Mouse (Mus musculus): ENCODE results near the gene Faf1. TPM values are rescaled to one million over a fixed set of nuclear protein-coding genes. Genes with fewer than 3 reads are reported as not detected.

Faf1 gene
- total RNA-seq, 2 experiments from 2014 or later = 24.9 to 27.2 TPM

DNA sequence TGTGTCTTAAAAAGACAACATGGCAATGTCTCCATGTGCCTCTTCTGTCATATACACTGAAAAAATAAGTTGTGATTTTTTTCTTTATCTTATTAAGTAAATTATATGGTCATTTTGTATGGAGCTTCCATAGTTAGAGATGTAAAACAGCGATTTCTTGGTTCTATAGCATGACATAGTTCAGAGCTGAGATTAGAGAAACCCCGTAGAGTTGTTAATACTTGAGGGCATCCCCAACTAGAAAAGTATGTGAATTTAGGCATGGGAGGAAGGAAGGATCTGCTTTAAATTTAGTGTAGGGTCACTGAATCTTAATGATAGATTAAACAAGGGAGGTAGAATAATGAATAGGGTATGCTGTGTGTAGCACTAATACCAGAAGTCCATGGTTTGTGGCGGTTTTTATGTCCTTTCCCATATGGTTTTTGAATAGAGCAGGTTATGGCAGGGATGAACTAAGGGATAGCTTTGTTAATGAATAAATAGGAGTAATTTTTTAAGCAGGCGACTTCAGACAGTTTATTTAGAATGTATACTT, 106.3 kb downstream of the Faf1 start:
- DNase-seq (ENCODE audit: low spot score in 2 of 2) = no peak

DNA sequence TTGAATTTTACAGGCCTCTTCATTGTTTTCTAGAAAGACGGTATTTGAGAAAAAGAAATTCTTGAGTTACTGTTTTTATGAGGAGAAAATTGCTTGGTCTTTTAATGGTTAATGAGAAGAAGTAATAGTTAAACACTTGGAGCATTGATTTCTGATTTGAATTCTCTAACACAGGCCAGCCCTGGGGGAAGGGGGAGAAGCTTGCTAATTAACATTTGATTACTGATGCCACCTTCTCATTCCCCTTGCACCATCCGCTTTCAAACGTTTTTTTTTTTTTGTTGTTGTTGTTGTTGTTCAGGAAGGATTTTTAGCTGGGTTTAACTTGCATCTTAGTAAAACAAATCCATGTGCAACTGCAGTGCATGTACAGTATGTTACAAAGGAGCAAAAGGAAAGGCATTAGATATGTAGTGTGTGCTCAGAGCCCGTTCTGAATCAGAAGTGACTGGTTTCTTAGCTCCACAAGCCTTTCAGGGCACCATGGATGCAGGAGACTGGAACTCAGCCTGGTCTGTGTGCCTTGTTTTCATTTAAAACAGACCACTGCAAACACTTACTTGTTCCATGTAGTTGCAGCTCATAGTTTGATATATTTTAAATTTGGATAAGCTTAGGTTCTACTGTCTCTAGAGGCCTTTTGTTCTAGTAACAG, 113.1 kb downstream of the Faf1 start:
- peak in 1 of 2 experiments; percentile 13 for DNase-seq (ENCODE audit: low spot score in 2 of 2)

DNA sequence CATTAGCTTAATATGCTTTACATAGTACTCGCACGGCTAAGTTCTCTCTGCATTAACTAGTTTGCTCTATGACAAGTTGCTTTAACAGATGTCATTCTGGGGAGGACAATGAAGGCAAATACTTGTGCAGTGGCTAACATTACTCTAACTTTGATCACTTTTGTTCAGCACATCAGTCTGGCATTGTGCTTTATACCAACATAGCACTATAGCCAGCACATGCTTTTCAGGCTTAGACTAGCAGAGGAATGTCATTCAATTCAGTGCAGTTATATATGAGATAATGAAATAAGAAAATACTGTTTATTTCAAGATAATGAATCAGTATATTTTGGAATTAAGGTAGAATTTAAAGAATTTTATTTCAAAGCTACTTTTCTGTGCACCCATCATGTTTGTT, 115.9 kb downstream of the Faf1 start:
- no peak for DNase-seq (ENCODE audit: low spot score in 2 of 2)

DNA sequence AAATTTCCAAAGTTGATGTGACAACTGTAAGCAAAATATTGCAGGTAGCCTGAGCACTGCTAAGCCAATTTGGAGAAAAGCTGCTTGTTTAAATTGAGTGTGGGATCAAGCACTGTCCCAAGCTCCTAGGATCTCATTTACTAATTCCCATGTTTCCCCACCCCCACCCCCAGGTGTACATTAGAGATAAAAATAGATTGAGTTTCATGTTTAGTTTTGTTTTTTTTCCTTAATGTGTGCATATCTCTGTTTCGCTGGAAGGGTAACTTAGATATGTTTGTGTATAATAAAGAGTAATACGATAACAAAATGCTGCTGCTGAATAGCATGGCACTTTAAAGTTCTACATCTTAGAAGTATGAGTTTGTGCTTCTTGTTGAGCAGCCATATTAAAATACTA, 116.7 kb downstream of the Faf1 start:
- DNase-seq (ENCODE audit: low spot score in 2 of 2) = no peak

DNA sequence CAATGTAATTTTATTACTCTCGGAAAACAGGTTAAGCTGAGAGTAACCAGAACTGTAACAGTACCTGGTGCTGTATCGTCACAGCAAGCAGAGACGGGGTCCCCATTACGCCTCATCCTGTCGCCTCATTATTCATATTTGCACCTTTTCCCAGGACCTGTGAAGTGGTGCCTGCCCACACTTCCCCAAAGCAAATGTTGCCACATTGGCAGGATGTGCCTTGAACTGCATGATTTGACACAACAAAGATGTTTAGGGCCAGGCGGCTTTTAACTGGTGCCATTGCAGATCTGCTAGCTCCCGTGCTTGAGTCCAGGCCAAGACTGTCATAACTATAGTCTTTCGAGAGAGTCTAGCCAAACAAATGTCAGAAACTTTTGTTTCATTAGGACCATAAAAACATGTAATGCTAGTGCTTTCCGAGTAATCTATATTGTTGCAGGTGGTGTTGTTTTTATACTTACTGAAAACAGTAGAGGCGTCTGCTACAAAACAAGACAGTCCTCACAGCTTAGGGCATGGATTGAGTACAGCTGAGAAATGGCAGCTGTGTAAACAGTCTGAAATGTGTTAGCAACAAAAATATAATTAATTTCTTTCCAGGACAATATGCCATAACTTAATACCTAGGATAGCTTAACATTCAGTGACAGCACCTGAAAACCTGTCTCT, 121.3 kb downstream of the Faf1 start:
- peak; percentile 4 to 23 for DNase-seq (ENCODE audit: low spot score in 2 of 2)

DNA sequence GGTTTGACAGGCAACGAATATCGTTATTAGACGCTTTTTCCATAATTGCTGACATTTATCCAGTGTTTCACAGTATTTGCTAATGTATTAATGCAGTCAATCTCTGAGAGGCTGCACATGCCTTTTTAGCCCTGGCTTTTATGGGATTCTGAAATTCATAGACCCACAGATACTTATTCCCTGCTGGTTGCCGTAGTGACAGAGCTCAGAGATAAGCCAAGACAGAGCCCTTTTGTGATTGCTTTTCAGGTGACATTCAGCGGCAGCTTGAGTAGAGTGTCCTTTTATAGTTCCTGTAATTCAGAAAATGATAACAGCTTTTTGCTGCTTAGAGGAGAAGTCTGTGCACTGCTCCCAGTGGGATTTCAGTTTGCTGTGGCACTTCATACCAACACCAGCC, 130.0 kb downstream of the Faf1 start:
- no peak for DNase-seq (ENCODE audit: low spot score in 2 of 2)

DNA sequence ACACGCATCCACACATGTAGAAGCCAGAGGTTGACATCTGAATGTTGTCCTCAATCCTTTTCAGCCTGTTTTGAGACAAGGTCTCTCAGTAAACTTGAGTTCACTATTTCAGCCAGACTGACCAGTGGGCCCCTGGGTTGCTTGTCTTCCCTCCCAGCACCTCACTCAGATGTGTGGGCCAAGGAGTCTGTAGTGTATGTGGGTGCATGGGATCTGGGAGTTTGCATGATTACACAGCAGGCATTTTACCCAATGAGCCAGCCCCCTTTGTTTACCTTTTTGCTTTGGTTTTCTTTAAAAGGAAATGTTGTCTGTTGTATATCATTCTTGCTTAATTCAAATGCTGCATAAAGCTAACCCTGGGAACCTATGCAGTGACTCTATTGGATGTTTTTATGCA, 138.8 kb downstream of the Faf1 start:
- DNase-seq (ENCODE audit: low spot score in 2 of 2) = no peak

DNA sequence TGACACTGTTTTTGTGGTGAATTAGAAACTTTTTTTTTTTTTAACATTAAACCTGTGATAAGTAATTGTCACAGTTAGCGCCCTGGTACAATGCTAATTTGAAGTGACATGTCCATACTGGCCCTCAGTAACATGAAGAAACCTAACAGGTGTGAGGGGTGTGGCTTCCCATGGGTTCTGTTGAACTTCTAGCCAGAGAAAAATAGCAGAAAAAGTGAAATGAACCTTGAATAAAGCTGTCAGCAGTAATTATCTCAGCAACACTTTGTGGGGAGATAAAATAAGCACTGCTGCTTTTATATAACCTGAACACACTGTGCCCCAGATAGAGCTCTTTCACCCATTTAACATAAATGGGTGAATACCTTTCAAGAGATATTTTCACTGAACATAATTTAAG, 139.2 kb downstream of the Faf1 start:
- DNase-seq (ENCODE audit: low spot score in 2 of 2) = no peak

DNA sequence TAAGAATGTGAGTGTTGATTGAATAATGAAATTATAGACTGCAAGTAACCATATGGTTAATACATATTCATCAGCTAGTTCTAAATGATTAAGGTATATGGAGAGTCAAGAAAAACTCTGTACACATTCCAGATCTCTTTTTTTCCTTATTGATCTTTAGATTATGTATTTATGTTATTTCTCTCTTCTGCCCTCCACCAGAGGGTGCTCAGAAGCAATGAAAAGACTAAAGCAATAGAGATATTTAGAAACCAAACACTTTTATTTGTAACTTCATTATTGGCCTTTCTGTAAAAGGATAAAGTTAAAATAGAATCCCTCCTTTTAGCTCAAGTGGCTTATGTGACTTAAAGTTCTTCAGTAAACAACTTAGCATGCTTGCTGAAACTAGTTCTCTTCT, 143.1 kb downstream of the Faf1 start:
- no peak for DNase-seq (ENCODE audit: low spot score in 2 of 2)

DNA sequence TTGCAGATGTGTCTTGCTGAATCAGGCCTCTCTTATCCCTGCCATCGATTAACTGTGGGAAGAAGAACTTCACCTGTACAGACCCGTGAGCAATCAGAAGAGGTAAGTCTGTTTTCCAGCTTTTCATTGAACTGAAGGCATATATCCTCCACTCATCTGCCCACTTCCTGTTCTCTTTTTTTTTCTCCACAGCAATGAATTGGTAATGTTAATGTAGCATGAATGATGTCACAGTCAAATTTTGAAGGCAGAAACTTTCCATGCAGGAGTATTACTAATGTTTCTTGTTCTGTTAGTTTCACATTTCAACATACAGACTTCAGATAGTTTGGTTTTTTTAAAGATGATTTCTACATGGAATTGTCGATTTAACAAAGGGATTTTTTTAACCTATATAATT, 153.4 kb downstream of the Faf1 start:
- no peak for DNase-seq (ENCODE audit: low spot score in 2 of 2)

DNA sequence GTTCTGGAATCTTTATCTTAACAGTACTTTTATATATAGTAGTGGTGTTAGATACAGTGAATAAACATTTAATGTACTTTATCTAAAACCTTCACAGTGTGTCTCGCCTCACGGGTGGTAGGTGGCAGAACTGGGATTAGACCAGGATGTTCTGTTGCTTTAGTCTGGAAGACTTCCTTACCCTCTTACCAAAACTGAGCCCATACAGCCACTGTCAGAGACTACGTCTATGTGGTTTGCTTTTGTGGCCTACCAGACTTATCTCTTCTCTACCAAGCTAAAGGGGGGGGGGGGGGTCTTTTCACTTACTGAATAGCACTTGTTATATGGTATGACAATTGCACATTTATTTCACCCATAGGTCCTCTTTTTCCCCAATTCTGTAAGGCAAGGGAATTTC, 181.5 kb downstream of the Faf1 start:
- no peak for DNase-seq (ENCODE audit: low spot score in 2 of 2)

DNA sequence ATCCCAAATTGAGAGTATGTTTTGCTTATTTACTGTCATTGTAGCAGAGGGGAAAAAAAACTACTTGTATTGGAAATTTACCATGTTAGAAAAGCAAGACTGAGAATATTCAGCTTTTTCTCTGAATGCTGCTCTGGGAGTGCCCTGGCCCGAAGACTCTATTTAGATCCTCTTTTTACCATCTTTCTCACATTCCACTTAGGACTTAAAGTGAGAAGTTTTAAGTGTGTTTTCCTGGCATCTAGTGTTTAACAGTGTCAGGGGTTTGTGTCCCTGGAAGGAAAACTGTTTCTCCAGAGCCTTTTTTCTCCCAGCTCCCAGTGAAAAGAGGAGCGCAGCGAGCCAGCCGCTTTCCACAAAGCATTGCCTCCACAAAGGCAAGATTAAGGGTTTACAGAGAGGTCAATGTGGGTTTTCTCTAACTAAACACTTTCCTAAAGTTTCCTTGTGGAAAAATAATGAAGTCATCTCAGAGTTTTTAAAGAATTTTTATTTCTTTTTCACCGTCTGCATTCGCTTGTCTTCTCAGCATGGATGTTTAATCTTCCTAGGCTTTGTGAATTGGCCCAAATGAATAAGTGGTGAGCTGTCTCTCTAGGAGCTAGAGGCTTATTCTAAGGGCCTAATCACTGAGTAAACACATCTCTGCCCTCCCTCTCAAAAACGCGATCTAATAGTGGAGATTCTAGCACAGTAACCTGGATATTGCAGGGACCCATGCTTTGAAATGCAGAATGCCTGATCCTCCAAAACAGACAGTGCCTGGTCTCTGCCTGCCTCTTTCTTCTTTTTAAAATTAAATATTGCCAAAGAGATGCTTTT, 182.4 kb downstream of the Faf1 start:
- DNase-seq (ENCODE audit: low spot score in 2 of 2) = no peak

DNA sequence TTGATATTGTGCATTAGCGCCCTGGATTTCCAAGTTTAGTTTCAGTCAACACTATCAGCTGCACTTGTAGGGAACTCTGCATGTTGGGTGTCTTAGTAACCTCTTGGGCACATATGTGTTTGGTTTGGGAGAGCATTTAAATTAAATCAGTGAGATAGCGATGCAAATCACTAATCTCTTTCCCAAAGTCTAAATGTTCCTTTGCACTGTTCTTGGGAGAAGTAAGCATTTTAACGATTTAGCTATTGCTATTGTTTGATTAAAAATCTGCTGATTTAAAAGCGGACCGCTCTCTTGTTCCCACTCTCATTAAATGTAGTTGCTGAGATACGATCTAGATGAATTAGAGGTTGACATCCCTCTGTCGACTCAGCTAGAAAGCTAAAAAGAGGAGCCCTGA, 183.0 kb downstream of the Faf1 start:
- DNase-seq (ENCODE audit: low spot score in 2 of 2) = no peak

DNA sequence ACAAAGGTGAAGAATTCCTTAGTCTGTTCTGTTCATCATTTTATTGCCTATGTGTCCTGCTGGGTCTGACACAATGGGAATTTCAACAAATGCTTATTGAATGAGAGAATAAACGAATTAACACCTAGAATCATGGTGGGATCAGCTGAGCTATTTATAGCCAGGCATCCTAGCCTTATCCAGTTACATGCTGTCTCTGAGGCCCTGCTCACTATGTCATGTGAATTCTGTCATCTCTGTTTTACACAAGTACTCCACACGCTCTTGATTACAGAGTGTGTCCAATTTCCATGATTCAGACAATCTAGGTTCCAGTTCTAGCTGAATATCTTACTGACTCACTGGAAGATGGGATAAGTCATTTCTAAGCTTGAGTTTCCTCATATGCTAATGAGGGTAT, 183.9 kb downstream of the Faf1 start:
- DNase-seq (ENCODE audit: low spot score in 2 of 2) = no peak

DNA sequence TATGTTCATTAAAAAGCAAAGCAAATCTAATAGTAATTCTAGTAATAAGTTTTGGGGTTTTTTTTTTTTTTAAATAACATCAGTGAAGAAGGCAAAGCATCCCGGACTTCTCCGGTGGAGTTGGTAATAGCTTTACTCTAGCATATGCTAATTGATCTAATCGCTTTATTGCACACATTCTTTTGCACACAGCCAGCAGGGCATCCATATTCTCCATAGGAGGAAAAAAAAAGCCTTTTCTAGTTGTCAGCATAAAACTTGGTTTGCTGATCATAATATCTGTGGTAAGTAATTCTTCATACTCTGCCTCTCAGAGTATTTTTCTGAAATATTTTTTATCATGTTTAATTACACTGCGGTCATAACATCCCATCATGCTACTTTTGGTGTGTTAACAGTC, 185.9 kb downstream of the Faf1 start:
- no peak for DNase-seq (ENCODE audit: low spot score in 2 of 2)

DNA sequence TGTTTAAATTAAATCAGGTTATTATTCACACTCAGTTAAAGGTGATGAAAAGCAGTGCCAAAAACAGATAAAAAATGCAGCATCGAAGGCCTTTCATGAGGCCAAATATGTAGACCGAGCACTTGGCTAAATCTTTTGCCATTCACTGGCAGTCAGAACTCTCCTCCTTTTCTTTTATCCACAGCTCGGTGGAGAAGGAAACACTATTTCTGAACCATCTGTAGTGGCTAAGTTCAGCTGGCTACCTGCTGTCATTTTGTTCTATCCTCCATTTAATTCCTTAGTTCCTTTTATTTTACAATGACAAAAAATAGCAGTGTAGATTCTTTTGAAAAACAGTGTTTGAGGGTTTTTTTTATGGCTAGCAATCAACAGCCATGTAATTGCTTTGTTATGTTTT, 186.6 kb downstream of the Faf1 start:
- no peak for DNase-seq (ENCODE audit: low spot score in 2 of 2)

DNA sequence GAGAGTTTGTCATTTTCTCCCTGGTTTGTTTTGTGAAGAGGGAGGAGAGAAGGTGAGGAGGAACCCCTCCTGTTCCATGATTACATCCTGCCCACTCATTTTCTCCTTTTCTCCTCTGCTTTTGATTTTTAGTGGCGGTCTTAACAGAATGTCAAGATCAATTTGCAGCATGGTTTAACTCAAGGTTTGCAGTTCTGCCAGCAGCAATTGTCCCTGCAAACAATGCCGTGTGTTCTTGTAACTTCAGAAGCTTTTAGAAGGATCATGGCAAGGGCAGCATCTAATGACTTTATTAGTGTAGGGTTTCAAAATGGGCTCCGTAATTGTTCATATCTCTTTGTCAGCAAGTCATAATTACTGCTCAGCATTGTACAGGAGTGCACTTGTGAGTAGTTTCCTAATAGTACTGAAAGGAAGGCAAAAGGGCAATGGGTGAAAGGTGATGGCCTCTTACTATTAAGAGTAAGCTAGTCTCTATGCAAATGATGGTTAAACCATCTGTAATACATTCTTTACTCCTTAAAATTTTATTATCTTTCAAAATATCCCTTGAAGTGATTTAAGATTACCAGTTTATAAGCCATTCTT, 192.6 kb downstream of the Faf1 start:
- no peak for DNase-seq (ENCODE audit: low spot score in 2 of 2)

DNA sequence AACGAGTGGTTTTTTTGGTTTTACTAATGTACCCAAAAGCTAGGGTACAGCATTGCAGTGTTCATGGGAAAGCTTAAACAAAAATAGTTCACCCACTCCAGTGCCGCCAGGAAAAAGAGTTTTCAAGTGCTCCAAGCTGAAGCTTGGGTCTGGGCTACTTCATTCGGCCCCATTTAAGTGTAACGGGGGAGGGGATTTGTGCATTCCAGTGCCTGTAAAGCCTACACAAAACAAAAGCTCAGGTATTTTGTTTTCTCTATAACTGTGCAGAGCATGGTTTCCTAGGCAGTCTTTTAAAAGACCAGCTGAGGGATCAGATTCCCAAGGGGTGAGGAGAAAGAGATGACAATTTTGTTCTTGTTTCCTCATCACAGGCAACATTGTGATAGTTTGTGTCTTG, 207.9 kb downstream of the Faf1 start:
- DNase-seq (ENCODE audit: low spot score in 2 of 2) = no peak

DNA sequence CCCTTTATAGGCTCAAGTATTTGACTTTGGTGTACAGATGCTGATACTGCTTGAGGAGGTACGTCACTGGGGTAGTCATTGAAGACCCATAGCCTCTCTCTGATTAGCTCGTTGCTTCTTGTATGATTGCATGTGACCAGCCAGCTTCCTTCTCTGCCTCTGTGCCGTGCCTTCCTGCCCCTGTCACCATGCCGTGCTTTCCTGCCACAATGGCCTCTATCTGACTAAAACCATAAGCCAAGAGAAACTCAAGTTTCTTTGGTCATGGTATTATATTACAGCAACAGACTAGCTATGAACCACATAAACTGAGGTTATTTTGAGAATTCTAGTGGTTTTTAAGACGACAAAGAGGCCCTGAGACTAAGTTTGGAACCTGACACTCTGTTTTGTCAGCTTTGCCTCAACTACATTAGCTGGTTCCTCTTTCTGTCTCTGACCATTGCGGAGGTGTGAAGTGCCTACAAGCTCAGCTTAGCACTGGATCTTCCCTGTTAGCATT, 211.5 kb downstream of the Faf1 start:
- DNase-seq (ENCODE audit: low spot score in 2 of 2) = no peak

DNA sequence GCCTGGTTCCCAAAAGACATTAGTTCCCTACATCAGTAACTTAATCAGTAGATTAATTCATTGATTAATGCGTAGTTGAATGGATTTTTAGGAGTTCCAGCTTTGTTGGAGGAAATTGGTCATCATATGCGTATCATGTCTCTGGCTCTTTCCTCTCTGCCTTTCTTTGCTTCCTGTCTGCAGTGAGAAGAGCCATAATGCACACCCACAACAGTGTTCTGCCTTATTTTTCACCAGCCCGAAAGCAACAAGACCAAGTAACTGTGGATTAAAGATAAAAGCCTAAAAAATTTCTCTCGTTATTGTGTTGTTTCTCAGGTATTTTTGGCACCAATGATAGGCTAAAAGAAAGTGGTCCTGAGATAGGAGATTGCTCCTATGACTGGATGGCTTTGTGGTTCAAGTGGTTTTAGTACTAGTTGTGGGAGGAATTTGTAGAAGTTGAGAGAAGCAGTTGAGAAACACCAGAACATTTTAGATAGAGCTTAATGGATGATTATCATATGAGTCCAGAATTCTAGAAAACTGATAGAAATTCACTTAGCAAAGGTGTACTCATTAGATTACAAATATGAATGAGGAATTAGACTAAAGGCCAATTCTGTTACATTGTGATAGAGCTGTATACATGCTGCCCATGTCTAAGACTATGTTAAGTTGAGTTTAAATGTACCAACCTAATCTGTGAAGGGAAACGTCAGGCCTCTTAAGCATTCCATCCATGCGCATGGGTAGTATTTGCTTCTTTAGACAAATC, 221.6 kb downstream of the Faf1 start:
- no peak for DNase-seq (ENCODE audit: low spot score in 2 of 2)

DNA sequence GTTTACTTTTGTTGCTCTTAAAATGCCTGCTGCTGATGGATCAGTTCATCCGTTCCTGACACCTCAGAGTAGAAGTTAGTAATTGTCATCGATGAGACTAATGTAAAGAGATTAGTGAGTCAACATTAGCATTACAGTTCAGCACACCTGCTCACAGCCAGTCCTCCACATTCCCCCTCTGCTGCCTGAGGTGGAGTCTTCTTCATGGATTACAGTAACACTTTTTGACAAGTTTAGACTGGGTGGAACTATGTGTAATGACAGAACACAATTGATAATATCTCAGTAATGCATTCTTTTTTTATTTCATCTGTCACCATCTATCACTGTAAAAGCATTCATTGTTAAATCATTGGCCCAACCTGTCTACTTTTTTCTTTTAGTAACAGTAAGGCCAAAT, 224.7 kb downstream of the Faf1 start:
- no peak for DNase-seq (ENCODE audit: low spot score in 2 of 2)

Measured in layer of hippocampus, postnatal 14 days (tissue).